Mouse (Mus musculus): ENCODE data around the gene Vamp5.

Vamp5 gene

DNA sequence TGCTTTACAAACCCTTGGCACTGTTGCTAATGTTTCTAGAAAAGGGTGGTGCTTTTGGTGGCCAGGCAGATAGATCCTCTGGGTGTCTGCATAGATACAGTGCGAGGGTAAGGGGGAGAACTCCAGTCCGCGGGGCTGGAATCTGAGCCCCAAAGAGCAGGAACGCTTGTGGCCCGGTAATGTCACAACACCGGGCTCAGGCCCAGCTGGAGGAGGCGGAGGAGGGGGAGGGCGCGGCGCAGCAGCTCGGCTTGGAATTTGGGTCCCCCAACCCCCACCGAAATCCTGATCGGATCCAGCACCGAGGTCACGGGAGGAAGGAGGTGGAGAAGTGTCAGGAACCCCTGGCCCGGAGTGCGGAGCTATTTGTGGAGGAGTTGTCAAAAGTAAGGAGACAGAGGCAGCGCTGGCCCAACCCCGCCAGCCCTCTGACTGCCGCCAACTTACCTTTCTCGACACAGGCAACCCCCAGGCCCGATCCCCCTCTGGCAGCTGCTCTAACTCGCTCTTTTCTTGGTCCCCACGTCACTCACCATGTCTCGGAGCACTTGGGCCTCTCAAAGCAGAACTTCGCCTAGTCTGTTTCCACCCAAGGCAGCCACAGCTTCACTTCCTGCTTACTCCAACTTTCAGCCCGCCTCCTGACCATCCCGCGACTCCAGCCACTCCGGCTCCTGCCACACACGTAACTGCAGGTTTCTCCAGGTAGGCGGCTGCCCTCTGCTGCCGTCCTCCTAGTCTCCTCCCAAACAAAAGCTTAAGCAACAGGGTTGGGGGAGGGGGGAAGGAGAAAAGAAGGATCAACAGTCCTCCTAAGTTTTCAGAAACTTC is 9.9 kb upstream of the Vamp5 start, which contains the start of gene Vamp8:
TSS of gene Vamp8 (minus strand) at position 763 of the 831 bp plus-strand sequence.
- no peak for DNase-seq (ENCODE audit: low read depth, low spot score)

DNA sequence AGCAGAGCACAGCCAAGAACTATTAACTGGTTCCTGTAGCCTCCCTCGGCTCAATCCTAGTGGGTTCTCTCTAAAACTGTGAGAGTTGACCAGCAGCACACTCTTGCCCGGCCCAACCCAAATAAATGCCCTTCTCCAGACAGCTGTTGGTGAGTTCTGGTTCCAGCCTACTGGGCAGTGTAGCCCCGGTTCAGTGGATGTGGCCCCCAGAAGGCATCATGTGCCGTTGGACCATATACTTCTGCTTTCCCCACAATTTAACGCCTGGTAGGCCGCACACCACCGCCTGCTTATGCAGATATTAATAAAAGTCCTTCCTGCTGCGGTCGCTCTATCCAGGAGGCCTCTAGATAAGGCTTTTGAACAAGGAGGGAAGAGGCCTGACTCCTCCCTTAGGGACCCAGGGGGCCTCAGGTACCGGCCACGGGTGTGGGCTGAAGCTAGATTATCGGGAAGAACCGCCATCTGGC is 9.2 kb upstream of the Vamp5 start:
- no peak for DNase-seq (ENCODE audit: low read depth, low spot score)

DNA sequence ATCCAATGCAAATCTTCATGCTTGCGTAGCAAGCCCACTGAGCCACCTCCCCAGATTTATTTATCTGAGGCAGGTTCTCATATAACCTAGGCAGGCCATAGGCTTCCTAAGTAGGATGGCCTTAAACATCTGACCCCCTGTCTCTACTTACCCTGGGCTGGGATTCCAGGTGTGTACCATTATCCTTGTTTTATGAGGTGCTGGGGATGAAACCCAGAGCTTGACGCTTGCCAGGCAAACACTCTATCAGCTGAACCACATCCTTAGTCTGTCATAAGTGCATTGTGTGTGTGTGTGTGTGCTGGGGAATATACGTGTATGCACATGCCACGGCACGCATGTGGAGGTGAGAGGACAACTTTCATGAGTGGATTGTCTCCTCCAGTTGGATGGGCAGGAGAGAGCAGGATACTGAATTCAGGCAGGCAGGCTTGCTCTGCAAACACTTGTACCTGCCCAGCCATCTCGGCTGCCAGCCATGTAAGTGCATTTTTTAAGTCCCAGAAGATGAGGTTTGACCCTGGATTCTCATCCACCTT is 8.6 kb upstream of the Vamp5 start:
- no peak for DNase-seq (ENCODE audit: low read depth, low spot score)

DNA sequence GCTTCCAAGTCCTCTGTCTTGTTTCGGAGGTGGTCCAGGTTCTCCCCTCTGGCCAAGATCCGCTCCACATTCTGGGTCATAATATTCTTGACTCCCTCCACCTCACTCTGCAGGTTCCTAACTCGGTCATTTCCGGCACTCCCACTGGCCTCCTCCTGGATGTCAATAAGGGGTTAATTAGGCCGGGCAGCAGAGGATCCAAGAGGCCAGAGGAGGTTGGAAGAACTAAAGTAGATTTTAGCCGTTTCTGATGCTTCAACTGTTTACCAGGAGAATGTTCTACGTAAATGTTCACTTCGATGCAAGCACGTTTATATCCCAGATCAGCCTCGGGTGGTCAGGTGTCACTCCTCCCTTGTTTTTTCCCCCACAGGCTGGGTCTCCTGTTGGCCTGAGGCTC is 8.0 kb upstream of the Vamp5 start:
- no peak for DNase-seq (ENCODE audit: low read depth, low spot score)

DNA sequence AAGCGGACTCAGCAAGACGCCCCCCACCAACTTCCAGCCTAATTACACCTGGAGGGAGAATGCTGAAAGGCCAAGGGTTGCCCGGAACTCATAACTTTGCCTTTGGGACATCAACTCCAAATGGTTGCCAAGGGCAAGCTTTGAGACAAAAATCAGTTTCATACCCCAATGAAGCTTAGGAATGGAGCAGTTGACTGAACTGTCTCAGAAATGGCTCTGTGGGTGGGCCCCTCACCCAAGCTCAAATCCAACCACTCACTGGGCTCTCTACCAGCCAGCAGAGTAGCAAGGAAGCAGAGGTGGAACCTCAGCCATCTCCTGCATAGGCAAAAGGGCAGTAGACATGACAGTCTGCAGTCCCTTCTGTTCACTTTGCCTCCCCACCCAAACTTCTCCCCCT is 7.5 kb upstream of the Vamp5 start:
- DNase-seq (ENCODE audit: low read depth, low spot score), result no peak

DNA sequence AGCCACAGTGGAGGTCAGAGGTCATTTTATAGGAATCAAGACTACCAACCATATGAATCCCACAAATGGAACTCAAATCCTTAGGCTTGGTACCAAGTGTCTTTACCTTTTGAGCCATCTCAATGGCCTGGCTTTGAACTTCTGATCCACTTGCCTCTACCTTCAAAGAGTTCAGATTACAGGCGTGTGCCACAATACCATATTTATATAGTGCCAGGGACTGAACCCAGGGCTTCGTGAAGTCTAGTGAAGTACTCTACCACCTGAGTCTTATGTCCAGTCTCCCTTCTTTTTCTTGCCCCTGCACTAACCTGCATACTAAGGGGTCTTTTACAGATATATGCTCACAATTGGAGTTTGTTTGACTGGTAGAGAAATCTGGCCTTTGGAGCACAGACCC is 6.3 kb upstream of the Vamp5 start:
- no peak for DNase-seq (ENCODE audit: low read depth, low spot score)

DNA sequence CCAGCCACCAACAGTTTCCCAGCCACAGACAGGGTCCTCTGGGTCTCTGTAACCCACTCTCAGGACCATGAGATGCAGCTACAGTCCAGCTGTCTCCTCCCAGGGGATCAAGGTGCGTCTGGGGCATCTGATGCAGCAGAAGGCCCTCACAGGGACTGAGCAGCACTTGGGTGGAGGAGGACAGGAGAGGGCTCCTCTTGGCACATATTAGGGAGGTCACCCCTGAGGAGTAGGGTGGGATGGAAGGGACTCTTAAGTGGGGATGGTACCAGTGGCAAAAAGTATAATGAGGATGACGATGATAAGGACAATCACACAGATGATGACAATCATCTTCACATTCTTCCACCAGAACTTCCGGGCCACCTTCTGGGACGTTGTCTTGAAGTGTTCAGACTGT is 5.0 kb upstream of the Vamp5 start:
- no peak for DNase-seq (ENCODE audit: low read depth, low spot score)

DNA sequence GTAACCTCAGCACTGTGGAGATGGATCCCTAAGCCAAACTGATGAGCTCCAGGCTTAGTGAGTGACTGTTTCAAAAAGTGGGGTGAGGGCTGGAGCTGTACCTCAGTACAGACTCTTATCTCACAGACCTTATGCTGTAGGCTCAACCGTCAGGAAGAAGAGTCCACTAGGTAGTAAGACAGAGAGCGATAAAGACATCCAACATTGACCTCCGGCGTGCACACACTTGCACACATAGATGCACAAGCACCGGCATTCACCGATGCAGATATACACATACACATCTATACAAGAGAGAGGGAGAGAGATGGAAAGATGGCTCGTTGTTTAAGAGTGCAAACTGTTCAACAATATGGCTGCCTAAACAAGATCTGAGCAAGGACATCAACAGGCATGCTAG is 3.7 kb upstream of the Vamp5 start:
- no peak for DNase-seq (ENCODE audit: low read depth, low spot score)

DNA sequence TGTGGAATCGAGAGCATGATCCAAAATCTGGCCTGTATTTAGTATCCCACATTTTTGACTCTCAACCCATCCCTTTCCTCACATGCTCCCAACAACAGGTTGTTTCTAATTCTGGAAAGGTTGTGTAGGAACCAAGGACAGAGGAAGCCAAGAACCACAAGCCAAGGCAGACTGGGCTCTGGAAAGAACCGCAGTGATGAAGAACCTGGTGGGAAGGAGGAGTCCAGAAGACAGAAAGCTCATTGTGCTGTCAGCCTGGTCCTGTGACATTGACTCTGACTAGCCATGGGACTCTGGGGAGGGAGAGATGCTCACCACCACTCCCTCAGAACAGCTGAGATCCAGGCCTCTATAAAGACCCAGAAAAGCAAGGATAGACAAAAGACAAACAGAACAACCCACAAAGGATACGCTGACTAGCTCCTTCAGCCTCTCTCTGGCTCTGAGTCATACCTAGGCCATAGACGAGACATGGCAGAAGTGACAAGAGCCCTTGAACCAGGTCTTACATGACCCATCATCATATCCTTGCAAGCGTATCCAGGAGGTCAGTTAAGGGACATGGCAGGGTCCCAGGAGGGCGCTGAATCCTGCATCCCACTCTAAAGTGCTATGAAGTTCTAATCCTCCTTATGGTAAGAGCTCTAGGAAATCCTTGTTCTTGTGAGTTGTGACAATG is 3.0 kb upstream of the Vamp5 start:
- no peak for DNase-seq (ENCODE audit: low read depth, low spot score)

DNA sequence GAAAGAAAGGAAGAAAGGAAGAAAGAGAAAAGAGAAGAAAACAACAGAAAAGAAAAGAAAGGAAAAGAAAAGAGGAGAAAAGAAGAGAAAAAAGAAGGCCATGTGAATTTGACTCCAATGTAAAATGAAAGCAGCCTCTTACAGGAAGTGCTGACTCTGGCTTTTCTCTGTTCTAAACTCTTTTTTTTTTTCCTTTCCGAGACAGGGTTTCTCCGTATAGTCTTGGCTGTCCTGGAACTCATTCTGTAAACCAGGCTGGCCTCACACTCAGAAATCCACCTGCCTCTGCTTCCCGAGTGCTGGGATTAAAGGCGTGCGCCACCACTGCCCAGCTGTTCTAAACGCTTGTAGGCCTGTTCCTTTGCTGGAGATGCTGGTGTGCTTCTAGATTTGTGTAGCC is 2.2 kb upstream of the Vamp5 start:
- no peak for DNase-seq (ENCODE audit: low read depth, low spot score)

DNA sequence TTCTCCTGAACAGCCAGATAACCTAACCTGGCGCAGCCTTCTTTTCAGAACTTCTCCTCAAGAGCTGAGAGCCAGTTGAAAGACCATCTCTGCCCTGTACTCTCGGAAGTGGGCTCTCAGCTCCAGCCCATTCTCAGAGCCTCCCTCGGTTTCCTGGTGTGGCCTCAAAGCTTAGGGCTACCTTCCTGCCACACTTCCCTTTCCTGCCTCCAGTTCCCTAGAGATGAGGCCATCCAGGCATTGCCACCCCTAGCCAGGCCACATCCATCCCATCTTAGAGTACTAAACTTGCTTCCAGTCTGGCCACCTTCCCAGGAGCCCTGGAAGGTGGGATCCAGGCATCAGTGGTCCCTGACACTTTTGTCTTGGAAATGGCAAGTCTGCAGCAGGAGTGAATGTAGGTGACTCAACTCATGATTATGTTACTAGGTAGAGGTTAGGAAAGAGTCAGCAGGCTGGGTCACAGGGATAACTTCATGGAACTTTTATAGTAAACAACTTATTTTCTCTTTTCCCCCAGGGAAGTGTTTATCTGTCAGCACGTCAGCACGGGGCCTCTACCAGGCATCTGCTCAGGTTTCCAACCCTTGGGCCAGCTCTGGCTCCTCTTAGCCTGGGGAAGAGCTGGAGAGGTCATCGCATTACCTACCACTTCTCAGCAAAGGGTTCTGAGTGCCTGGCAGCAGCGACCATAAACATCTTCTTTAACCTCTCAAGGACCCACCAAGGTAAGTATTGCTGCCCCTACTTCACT is 714 bp downstream of the Vamp5 start:
- DNase-seq (ENCODE audit: low read depth, low spot score), result no peak

DNA sequence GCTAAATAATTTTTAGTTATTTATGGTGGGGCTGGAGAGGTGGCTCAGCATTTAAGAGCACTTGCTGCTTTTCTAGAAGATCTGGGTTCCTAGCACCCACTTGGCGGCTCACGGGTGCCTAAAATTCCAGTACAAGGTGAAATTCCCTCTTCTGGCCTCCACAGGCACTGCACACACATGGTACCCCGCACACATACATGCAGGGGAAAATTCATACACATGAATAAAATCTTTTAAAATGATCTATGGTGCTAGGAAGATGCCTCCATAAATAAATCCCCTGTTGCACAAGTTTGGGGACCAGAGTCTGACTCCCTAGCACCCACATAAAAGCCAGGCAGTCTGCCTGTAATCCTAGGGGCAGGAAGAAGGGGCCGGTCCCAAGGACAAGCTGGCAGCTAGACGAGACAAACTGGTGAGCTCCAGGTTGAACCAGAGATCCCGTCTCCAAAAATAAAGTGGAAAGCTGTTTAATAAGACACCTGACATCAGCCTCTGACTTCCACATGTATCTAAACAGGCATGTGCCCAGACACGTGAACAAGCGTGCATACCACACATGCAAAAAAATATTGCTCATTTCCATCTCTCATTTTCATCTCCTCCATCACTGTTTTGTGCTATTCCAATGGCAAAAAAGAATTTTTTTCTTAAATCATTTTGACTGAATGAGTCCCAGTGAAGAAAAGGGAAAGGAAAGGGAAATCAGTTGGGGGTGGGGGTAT is 1.6 kb downstream of the Vamp5 start:
- no peak for DNase-seq (ENCODE audit: low read depth, low spot score)

DNA sequence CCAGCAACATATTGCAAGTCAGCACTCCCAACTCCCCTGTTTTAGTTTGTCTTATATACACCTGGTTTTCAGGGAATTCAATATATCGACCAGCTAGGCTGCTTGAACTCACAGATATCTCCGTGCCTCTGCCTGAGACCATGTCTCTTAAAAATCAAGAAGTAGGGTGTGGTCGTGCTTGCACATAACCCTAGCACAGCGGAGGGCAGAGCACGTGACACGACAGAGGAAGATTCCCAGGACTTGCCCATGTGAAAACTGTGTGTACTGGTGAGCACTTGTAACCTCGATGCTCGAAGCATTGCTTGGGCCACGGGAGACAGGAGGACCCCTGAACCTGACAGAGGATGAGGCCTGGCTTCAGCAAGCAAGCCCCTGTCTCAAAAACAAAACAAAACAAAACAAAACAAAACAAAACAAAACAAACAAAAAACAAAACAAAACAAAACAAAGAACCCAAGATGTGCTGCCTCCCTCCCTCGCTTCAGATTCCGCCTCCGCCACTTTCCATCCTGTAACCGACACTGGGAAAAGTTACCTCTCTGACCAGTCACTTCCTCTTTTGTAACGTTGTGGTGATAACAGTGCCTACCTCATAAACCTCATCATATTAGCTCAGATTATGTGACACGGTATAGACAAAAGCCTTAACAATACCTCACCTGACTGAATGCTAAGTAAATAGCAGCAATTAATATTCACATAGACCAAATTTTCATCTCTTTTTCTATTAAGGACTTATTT is 5.3 kb downstream of the Vamp5 start:
- DNase-seq (ENCODE audit: low read depth, low spot score), result no peak

DNA sequence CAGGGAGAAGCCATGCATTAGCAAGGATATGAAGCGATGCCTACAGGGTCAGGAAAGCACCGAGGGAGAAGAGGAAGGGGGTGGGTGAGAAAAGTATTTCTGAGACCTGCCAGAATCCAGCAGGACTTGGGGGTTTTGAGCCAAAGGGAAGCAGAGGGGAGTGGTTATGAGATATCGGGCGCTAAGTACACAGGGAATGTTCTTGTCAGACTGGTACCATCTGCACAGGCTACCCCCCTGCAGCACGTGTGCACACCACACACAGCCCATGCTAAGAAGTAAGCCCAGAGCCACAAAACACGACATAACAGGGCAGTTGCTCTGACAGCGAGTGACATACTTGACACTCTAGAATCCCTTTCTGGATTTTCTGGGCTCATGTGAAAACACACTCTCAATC is 6.1 kb downstream of the Vamp5 start:
- no peak for DNase-seq (ENCODE audit: low read depth, low spot score)

DNA sequence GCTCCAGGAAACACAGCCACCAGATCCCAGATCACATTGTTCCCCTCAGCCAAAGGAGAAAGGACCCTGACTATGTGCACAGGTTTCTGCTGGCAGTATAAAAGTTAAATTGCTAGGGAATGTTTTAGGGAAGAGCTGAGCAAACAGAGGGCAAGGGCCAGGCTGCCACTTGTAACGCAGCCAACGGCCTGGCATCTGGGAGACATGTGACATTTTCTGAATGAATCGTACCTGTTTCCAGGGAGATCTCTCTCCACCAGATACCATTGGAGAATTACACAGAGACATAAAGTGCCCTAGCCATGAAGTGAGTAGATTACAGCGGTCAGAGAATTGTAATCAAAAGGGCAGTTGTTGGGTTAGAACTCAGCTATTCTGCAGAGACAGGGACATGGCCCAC is 7.1 kb downstream of the Vamp5 start:
- no peak for DNase-seq (ENCODE audit: low read depth, low spot score)

DNA sequence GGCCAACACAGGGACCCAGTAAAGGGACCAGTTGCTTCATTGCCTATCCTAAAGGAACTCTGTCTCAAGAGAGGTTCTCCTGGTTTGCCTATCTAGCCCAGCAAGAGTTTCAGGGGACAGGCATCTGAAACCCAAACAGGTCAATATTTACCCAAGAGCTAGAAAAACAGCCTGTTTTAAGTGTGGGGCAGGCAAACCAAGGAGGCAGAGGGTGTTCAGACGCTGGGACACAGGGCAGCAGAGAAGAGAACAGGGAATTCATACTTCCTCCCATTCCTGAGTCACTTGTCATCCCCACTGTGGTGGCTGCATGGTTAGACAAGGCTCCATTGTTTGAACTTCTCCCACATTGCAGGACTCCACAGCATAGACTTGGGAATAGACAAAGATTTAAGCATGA is 8.7 kb downstream of the Vamp5 start:
- DNase-seq (ENCODE audit: low read depth, low spot score), result no peak

DNA sequence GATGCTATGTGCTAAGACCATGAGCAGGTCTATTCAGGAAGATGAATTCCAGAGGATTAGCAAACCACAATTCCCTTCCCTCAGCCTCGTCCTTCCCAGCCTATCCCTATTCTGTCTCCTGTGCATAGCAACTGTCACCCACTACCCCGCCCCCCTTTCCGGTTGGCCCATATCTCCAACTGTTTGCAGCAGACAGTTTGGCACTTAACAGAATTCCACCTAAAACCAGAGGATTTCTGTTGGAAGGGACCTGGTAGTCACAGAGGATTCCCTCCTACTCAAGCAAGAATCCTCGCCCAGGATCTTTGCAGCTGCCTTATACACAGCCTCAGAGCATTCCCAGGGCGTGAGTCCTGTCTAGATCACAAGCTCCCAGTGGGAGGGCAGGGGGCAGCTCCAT is 9.1 kb downstream of the Vamp5 start:
- DNase-seq (ENCODE audit: low read depth, low spot score), result no peak

DNA sequence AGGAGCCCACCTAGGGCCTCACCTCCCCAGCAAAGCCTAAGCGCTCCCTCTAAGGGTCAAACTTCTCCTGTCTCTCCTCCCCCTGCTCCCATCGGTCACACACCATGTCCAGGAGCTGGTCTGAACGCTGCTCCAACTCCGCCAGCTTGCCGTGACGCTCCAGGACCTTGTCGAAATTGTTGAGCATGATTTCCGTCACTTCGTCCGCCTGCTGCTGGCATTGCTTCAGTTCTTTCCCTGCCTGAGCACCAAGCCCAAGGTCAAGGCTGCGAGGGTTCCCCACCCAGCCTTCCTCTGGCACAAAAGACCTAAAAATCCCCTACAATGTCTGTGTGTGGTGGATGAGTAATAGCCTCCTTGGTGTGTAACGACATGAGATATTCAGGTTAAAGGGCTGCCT is 10.2 kb downstream of the Vamp5 start:
- no peak for DNase-seq (ENCODE audit: low read depth, low spot score)

DNA sequence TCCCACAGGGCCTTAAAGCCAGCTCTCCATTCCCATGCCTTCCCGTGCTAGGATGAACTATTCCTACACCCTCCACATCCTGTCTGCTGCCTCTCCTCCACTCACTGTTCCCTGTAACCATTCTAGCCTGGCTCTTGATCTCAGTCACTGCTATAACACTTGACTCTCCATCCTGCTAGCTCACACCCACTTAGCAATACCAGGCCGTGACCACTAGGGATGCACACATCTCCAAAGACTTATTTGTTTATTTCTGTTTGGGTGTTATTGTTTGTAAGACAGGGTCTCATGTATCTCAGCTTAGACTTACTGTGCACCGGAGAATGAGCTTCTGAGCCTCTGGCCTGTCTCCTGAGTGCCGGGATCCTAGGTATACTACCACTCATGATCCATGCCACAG is 10.7 kb downstream of the Vamp5 start:
- no peak for DNase-seq (ENCODE audit: low read depth, low spot score)

DNA sequence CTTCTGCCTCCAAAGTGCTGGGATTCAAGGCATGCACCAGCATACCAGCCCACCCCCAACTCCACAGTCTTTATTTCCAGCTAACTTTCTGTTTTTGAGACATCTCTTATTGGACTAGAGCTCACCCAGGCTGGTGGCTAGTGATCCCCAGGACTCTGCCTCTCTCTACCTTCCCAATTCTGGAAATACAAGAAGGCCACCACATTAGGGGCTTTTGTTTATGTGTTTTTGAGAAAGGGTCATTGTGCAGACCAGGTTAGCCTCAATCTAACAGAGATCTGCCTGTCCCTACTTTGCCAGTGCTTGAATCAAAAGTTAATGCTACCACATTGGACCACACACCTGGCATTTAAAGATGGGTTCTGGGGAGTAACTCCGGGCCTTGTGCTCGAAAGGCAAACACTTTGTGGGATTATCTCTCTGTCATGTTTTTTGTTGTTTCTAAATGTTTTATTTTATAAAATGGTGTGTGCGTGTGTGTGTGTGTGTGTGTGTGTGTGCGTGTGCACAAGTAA is 12.8 kb downstream of the Vamp5 start:
- no peak for DNase-seq (ENCODE audit: low read depth, low spot score)
